Mouse (Mus musculus) liver, embryonic 12.5 days (tissue): Measurements from ENCODE around the gene Pdcl. TPM values are rescaled to one million over a fixed set of nuclear protein-coding genes. Genes with fewer than 3 reads are reported as not detected.

Experiments
- ATAC-seq: fragments of 200-750 bp; cut with Nextera tagmentation; 2 replicates; pipeline ENCODE4 v1.8.0; 2017; ENCODE audit warnings: moderate number of reproducible peaks, mild to moderate bottlenecking, moderate library complexity
- H3K27ac ChIP-seq: fragments of 300-500 bp; sonication (generic); 2 replicates; pipeline ENCODE4 v1.5.1; 2016; ENCODE audit warnings: mild to moderate bottlenecking
- H3K27me3 ChIP-seq: fragments of 300-500 bp; sonication (generic); replicated peaks from 2 replicates; pipeline ENCODE4 v1.6.1; 2016; ENCODE audit warnings: mild to moderate bottlenecking, moderate library complexity
- H3K36me3 ChIP-seq: fragments of 300-500 bp; sonication (generic); 2 replicates; pipeline ENCODE4 v1.6.1; 2016; ENCODE audit warnings: mild to moderate bottlenecking, moderate library complexity
- H3K4me1 ChIP-seq: fragments of 300-500 bp; sonication (generic); 2 replicates; pipeline ENCODE4 v1.6.1; 2016
- H3K4me2 ChIP-seq: fragments of 300-500 bp; sonication (generic); 2 replicates; pipeline ENCODE4 v1.6.1; 2016; ENCODE audit warnings: mild to moderate bottlenecking, moderate library complexity
- H3K4me3 ChIP-seq: fragments of 300-500 bp; sonication (generic); 2 replicates; pipeline ENCODE4 v1.5.1; 2016; ENCODE audit warnings: mild to moderate bottlenecking, moderate library complexity
- H3K9ac ChIP-seq: fragments of 300-500 bp; sonication (generic); 2 replicates; pipeline ENCODE4 v1.6.1; 2016; ENCODE audit warnings: mild to moderate bottlenecking, moderate library complexity
- H3K9me3 ChIP-seq: fragments of 300-500 bp; sonication (generic); replicated peaks from 2 replicates; pipeline ENCODE4 v1.6.1; 2016; ENCODE audit warnings: mild to moderate bottlenecking, moderate library complexity
- WGBS: fragments of 180-500 bp; shearing (Covaris S2); methylation state at CpG from one replicate; pipeline ENCODE4 v1.1.7; 2016; ENCODE audit not compliant: insufficient replicate concordance; 5-methylcytosine and 5-hydroxymethylcytosine counted together
- polyA plus RNA-seq: library from polyadenylated mRNA; unstranded; fragments of >200 nt; fragmentation: Nextera tagmentation; extraction: Ambion mirVana; gene quantifications from 2 replicates; pipeline ENCODE4 v1.2.1, GENCODE M21; 2016

Pdcl gene
- polyA plus RNA-seq: 16.1 and 16.3 TPM in 2 replicates

- WGBS: under 1% methylated on average over 42 of the region's 42 CpGs
- peak within 1 kb of the TSS; percentile 75 for H3K9ac ChIP-seq
- peaks cover 21% of the 10 kb centered on the region for H3K4me1 ChIP-seq
- peaks cover 34% of the 10 kb centered on the region for H3K36me3 ChIP-seq
- peak; percentile 100 for ATAC-seq
- peak within 1 kb of the TSS; percentile 76 for H3K4me2 ChIP-seq
- peak within 1 kb of the TSS; percentile 76 for H3K4me3 ChIP-seq
- H3K27ac ChIP-seq: peak within 1 kb of the TSS; percentile 98
- no peaks in the 10 kb centered on the region for H3K9me3 ChIP-seq
- H3K27me3 ChIP-seq: no peaks in the 10 kb centered on the region
These were observed at the start of gene Pdcl for GRCm38 (mm10) chr2:37358633-37359540. Gene Pdcl, minus strand, starts transcription at chr2:37359332.

GRCm38 (mm10) chr2:37395539-37395938, 36.4 kb upstream of the Pdcl start:
- H3K9me3 ChIP-seq: no peaks in the 10 kb centered on the region
- H3K4me3 ChIP-seq: no peak overlapping the region
- no peak for ATAC-seq
- no peaks in the 10 kb centered on the region for H3K4me1 ChIP-seq
- H3K4me2 ChIP-seq: no peak overlapping the region
- no peaks in the 10 kb centered on the region for H3K27me3 ChIP-seq
- H3K36me3 ChIP-seq: peaks cover 58% of the 10 kb centered on the region
- no peak overlapping the region for H3K9ac ChIP-seq
- no peak overlapping the region for H3K27ac ChIP-seq
- 59% methylated on average over 1 of the region's 1 CpGs for WGBS

GRCm38 (mm10) chr2:37382921-37383320, 23.8 kb upstream of the Pdcl start:
- H3K4me2 ChIP-seq: no peak overlapping the region
- ATAC-seq: no peak
- WGBS: 90% methylated on average over 9 of the region's 9 CpGs
- H3K9ac ChIP-seq: no peak overlapping the region
- no peak overlapping the region for H3K27ac ChIP-seq
- H3K4me3 ChIP-seq: no peak overlapping the region
- no peaks in the 10 kb centered on the region for H3K4me1 ChIP-seq
- no peaks in the 10 kb centered on the region for H3K9me3 ChIP-seq
- no peaks in the 10 kb centered on the region for H3K27me3 ChIP-seq
- peaks cover 54% of the 10 kb centered on the region for H3K36me3 ChIP-seq

DNA sequence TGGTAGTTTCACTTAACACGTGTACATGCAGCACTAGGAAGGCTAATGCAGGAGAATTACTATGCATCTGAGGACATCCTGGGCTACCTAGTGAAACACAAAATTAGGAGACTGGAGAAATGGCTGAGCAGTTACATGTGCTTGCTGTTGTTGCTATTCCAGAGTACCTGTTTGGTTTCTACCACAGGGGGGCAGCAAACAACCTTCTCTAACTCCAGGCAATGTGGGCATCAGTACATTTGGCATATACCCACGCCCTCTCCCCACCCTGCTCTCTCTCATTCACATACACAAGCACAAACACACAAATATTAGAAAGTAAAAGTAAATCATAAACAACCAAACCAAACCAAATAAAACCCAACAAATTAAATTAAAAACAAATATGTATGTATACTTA, 21.1 kb upstream of the Pdcl start:
- peak; percentile 54; the same call in 1 of the 2 replicates for ATAC-seq
- Histone ChIP-seq H3K9ac (no peak overlapping the region), H3K27me3 (no peaks in the 10 kb centered on the region), H3K27ac (no peak overlapping the region), H3K9me3 (no peaks in the 10 kb centered on the region), H3K36me3 (peaks cover 66% of the 10 kb centered on the region), H3K4me2 (no peak overlapping the region), H3K4me3 (no peak overlapping the region), H3K4me1 (peaks cover 3% of the 10 kb centered on the region; the same call in 1 of the 2 replicates)
- WGBS: 54% methylated on average over 2 of the region's 2 CpGs

- Histone ChIP-seq H3K27ac (no peak overlapping the region), H3K4me2 (no peak overlapping the region), H3K9ac (no peak overlapping the region), H3K27me3 (no peaks in the 10 kb centered on the region), H3K4me3 (no peak overlapping the region), H3K4me1 (peaks cover 3% of the 10 kb centered on the region; the same call in 1 of the 2 replicates), H3K36me3 (peaks cover 54% of the 10 kb centered on the region), H3K9me3 (no peaks in the 10 kb centered on the region)
- 19% methylated on average over 1 of the region's 1 CpGs for WGBS
- ATAC-seq: no peak
These were observed 16.9 kb upstream of the Pdcl start for GRCm38 (mm10) chr2:37376018-37376417.

DNA sequence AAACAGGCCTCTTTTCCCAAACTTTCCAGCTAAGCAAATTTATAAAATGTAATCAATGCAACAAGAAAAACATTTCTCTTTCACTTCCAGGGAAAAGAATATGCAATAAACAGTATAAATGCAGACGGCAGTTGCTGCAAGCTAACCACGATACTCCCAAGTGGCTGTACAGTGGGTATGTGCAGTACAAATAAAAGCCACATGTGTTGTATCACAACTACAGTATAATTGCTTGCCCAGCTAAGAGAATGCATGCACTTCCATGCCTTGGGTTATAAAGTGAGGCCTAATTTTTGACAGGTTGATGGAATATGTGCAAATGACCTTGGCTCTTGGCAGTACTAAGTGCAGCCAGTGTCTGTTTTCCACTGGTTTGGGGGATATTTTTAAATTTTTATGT, 11.5 kb upstream of the Pdcl start:
- H3K4me3 ChIP-seq: no peak overlapping the region
- no peak overlapping the region for H3K4me2 ChIP-seq
- no peaks in the 10 kb centered on the region for H3K4me1 ChIP-seq
- no peak overlapping the region for H3K9ac ChIP-seq
- WGBS: 83% methylated on average over 2 of the region's 2 CpGs
- H3K27me3 ChIP-seq: no peaks in the 10 kb centered on the region
- H3K9me3 ChIP-seq: no peaks in the 10 kb centered on the region
- peaks cover 21% of the 10 kb centered on the region for H3K36me3 ChIP-seq
- H3K27ac ChIP-seq: no peak overlapping the region
- ATAC-seq: no peak

DNA sequence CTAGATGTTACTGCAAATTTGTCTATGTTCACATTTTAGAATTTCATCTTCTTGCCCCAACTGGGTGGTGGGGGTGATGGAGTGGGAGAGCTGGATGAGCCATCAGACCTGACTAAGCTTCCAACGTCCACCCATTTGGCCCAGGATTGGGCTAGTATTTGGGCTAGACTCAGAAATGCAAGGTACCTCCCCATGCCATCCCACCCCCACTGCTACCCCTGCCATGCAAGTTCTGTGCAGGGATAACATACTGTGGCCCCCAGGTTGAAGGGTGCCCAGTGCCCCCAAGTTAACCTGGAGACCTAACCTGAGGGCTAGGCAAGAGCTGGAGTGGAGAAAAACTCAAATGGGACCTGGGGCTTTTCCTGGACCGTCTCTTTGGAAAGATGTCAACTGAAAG, 776 bp upstream of the Pdcl start:
- no peak overlapping the region for H3K4me3 ChIP-seq
- no peaks in the 10 kb centered on the region for H3K27me3 ChIP-seq
- H3K9me3 ChIP-seq: no peaks in the 10 kb centered on the region
- H3K36me3 ChIP-seq: peaks cover 24% of the 10 kb centered on the region
- WGBS: 87% methylated on average over 2 of the region's 2 CpGs
- no peak overlapping the region for H3K27ac ChIP-seq
- no peak for ATAC-seq
- H3K9ac ChIP-seq: no peak overlapping the region
- H3K4me1 ChIP-seq: peaks cover 21% of the 10 kb centered on the region
- H3K4me2 ChIP-seq: peak overlapping the region; percentile 76

GRCm38 (mm10) chr2:37355571-37355970, 3.6 kb downstream of the Pdcl start:
- H3K27ac ChIP-seq: no peak overlapping the region
- no peak overlapping the region for H3K4me2 ChIP-seq
- H3K27me3 ChIP-seq: no peaks in the 10 kb centered on the region
- no peak overlapping the region for H3K9ac ChIP-seq
- no peaks in the 10 kb centered on the region for H3K9me3 ChIP-seq
- peaks cover 21% of the 10 kb centered on the region for H3K4me1 ChIP-seq
- H3K4me3 ChIP-seq: no peak overlapping the region
- 87% methylated on average over 5 of the region's 5 CpGs for WGBS
- ATAC-seq: no peak
- H3K36me3 ChIP-seq: peaks cover 65% of the 10 kb centered on the region

- peaks cover 66% of the 10 kb centered on the region for H3K36me3 ChIP-seq
- H3K4me3 ChIP-seq: no peak overlapping the region
- H3K27ac ChIP-seq: no peak overlapping the region
- no peak overlapping the region for H3K4me2 ChIP-seq
- WGBS: 80% methylated on average over 7 of the region's 7 CpGs
- no peak overlapping the region for H3K9ac ChIP-seq
- no peaks in the 10 kb centered on the region for H3K27me3 ChIP-seq
- no peak for ATAC-seq
- H3K9me3 ChIP-seq: no peaks in the 10 kb centered on the region
- no peaks in the 10 kb centered on the region; the same call in 1 of the 2 replicates for H3K4me1 ChIP-seq
These were observed 7.5 kb downstream of the Pdcl start for GRCm38 (mm10) chr2:37351671-37352070.

DNA sequence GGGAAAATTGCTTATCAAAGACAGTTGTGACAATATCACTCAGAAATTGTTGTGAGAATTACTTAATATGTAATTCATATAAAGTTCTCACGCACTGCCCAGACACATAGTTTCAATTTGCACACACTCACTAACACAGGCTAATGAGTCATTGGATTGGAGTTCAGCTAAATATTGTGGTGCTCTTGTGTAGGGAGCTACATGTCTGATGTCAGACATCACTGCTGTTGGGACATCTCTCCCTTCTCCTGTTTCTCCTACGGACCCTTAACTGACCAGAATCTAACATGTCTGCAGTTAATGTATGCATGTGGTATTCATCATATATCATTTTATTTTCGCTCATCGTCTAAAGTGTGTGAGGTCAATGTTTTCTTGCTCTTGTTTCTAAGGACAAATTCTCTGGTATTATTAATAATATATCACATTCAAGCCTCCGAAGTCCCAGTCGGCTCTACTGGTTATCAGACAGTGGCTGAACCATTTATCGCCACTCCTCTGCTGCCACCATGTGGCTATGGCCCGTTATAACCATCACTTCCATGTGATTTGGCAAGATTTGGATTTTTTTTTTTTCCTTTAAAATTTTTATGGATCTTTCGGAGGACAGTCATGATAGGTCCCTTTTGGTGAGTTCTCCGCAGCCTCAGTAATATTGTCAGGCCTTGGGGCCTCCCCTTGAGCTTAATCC, 20.5 kb downstream of the Pdcl start:
- H3K36me3 ChIP-seq: no peaks in the 10 kb centered on the region
- H3K27me3 ChIP-seq: no peaks in the 10 kb centered on the region
- H3K9ac ChIP-seq: no peak overlapping the region
- no peak for ATAC-seq
- no peak overlapping the region for H3K4me2 ChIP-seq
- 50% methylated on average over 10 of the region's 10 CpGs for WGBS
- H3K4me1 ChIP-seq: no peaks in the 10 kb centered on the region
- H3K27ac ChIP-seq: no peak overlapping the region
- H3K4me3 ChIP-seq: no peak overlapping the region
- H3K9me3 ChIP-seq: no peaks in the 10 kb centered on the region

DNA sequence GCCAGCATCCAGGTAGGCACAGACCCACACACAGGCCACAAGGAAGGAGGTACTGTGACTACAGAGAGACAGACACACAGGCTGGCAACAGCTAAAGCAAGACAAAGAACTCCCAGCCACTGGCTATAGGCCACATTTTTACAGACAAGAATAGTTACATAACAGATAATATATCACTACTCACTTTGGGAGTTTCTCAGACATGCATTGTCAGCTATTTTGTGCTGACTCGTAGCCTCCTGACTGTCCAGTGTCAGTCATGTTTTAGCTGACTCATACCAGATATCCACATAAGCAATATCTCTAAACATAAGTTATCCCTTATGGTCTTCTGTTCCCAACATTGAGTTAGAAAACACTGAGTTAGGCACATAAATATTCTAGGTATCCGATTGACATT, 25.8 kb downstream of the Pdcl start:
- H3K4me3 ChIP-seq: no peak overlapping the region
- H3K9me3 ChIP-seq: no peaks in the 10 kb centered on the region
- no peak overlapping the region for H3K27ac ChIP-seq
- no peak overlapping the region for H3K9ac ChIP-seq
- no peaks in the 10 kb centered on the region for H3K4me1 ChIP-seq
- no peak overlapping the region for H3K4me2 ChIP-seq
- no peaks in the 10 kb centered on the region for H3K27me3 ChIP-seq
- H3K36me3 ChIP-seq: no peaks in the 10 kb centered on the region
- no peak for ATAC-seq
- 59% methylated on average over 2 of the region's 2 CpGs for WGBS

- no peak for ATAC-seq
- no peaks in the 10 kb centered on the region for H3K27me3 ChIP-seq
- H3K4me3 ChIP-seq: no peak within 1 kb of the TSS
- no peak within 1 kb of the TSS for H3K4me2 ChIP-seq
- no peak within 1 kb of the TSS for H3K27ac ChIP-seq
- no peak within 1 kb of the TSS for H3K9ac ChIP-seq
- H3K9me3 ChIP-seq: no peaks in the 10 kb centered on the region
- WGBS: 56% methylated on average over 1 of the region's 1 CpGs
- no peaks in the 10 kb centered on the region for H3K36me3 ChIP-seq
- H3K4me1 ChIP-seq: no peaks in the 10 kb centered on the region
These were observed 32.9 kb downstream of the Pdcl start, which contains the start of gene Olfr368 for GRCm38 (mm10) chr2:37326215-37326614. Gene Olfr368, plus strand, starts transcription at chr2:37326515.
